Mouse (Mus musculus): ENCODE data around the gene Mamdc4.

Gene Mamdc4

DNA sequence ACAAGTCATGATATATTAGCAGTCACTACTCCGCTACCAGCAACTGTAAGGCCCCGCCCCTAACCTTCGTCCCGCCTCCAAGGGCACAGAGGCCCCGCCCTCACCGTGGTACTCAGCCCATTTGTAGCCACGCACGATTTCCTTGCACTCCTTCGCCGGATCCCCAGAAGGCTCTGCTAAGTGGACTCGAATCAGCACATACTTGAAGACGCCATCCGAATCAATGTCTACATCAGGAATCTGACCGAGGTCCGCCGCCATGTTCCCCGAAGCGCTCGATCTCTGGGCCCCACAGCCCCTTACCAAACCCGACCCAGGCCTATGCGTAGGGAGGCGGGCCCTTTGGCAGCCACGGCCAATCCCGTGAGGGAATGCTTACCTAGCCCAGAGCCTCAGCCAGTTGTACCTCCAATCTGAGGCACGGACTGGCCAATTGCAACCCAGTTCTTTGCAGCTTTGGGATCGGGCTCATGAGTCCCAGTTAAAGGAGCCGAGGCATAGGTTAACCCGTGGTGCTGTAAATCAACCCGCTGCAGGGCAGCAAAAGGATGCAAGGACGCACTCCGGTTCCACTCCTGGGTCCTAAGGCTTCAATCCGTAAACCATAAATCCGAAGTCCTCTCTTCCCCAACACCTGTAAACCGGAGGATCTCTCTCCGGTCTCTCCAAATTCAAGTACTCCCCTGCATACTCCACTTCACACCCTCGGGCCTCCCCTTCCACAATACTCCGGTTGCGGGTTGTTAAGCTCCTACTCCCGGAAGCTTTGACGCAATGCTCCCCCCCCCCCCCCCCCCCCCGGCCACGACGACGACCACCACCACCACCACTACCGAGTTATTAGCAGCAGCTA is at the start of gene Mamdc4, which contains the start of gene Phpt1:
Gene Mamdc4, minus strand, starts transcription at position 267 of the 853 bp plus-strand sequence.
Gene Phpt1, minus strand, starts transcription at position 646 of the 853 bp plus-strand sequence.
- peak; percentile 95 for DNase-seq (ENCODE audit: extremely low spot score)

- DNase-seq (ENCODE audit: extremely low spot score), result peak; percentile 78
Measured at GRCm38 (mm10) chr2:25621229-25622200, 46.9 kb upstream of the Mamdc4 start, which contains the start of gene Tmem141. Tmem141 (minus strand) TSS chr2:25622005.

GRCm38 (mm10) chr2:25620852-25621228 is 46.2 kb upstream of the Mamdc4 start:
- DNase-seq (ENCODE audit: extremely low spot score), result no peak

DNA sequence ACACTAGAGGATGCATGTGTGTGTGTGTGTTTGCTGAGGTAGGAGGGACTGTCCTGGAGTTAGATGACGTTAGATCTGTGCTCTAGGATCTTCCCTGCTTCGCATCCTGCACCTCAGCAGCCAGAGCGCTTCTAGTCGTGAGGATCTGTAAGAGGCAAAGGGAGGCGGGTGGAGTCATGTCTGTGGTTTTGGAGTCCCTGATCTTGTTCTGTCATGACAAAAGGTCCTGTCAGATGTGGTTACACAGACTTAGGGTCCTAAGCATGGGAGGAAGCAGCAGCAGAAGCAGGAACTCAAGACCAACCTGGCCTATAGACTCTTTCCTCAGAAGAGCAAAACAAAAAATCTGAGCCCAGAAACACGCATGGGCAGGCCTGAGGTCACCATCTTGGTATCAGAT is 45.7 kb upstream of the Mamdc4 start:
- no peak for DNase-seq (ENCODE audit: extremely low spot score)

- DNase-seq (ENCODE audit: extremely low spot score), result no peak
Measured at GRCm38 (mm10) chr2:25617578-25617977, 42.9 kb upstream of the Mamdc4 start, which contains the start of gene Ccdc183. Ccdc183 (minus strand) TSS chr2:25617678.

DNA sequence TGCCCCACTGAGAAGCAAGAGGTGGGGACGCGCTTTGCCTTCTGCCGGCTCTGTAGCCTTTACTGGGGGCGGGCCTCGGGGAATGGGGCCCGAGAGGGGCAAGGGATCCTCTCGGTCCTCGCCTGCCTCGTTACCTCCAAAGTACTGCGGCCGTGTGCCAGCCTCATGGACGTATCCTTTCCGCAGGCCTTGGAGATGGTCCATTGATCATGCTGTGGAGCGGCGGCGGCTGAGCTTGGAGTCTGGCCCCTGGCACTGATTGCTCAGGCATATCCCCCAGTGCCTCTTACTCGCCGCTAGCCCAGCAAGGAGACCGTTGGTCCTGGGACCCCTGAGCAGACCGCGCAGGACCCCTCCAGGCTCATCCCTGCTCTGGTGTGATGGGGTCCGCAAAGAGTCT is 41.8 kb upstream of the Mamdc4 start:
- DNase-seq (ENCODE audit: extremely low spot score), result no peak

DNA sequence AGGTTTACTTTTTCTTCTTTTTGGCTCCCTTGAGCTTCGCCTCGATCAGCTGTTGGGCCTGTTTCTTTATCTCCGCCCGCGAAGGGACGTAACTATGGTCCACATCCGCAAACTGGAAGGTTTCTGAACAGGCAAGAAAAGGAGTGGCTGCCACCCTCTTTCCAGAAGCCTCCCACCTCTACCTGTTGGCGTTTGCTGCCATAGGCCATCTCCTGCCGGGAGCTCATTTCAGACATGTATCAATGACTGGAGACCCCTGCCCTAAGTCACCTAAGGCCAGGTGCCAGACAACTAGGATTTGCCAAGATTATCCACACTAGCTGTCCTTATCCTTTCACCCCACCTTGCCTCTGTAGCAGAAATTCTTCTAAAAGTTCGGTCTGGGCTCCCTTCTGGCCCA is 34.0 kb upstream of the Mamdc4 start:
- no peak for DNase-seq (ENCODE audit: extremely low spot score)

GRCm38 (mm10) chr2:25607761-25608622 is 33.3 kb upstream of the Mamdc4 start, which contains the start of gene Rabl6:
Rabl6 (minus strand) TSS chr2:25608521.
- peak; percentile 90 for DNase-seq (ENCODE audit: extremely low spot score)

DNA sequence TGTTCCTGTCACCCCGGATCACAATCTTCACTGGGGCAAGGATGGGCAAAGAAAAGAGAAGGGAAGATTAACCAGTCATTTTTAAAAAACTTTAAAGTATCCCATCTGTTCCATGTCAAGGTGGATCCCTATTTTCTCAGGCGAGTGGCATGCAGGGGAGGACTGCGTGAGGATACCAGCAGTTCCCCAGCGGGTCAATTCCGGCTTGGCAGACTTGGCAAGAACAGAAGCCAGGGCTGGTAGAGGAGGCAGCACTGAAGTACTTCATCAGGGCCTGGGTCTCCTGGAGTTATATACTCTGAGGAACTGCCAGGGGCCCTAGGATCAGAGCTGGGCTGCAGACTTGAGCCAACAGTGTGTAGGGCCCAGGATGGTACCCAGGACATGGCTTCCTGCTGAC is 27.9 kb upstream of the Mamdc4 start:
- no peak for DNase-seq (ENCODE audit: extremely low spot score)

GRCm38 (mm10) chr2:25600037-25600436 is 25.4 kb upstream of the Mamdc4 start:
- DNase-seq (ENCODE audit: extremely low spot score), result no peak

GRCm38 (mm10) chr2:25598749-25599148 is 24.1 kb upstream of the Mamdc4 start:
- no peak for DNase-seq (ENCODE audit: extremely low spot score)

DNA sequence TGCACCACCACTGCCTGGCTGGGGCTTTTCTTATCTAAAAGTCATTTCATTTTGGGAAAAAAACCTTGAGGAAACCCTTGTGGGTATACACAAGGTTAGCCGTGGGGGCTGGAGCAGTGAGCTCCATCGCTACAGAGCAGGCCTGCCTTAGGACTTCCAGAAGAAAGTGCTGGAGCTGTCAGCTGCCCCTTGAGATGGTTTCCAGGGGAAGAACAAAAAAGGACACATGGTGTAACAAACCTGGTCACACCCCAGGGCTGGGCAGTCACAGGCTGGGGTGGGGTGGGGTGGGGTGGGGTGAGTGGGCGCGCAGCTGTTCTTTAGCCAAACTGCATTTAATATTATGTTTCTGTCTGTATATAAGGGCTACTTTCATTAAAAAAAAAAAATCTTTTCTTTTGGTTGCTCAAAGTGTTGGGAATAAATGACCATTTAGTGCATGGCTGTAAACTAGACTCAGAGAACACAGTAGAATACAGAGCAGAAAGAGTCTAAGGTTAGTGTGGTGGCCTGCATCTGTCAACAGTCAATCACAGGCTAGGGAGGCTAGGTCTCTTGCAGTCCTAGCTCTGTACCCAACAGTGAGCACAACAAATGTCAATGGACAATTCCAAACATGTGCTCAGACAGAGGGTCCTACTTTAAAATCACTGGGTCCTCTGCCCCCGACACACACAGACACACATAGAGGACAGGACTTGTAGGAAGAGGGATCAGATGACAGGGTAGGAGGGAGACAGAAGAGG is 22.3 kb upstream of the Mamdc4 start:
- DNase-seq (ENCODE audit: extremely low spot score), result no peak

- no peak for DNase-seq (ENCODE audit: extremely low spot score)
Measured at GRCm38 (mm10) chr2:25591863-25592262, 17.2 kb upstream of the Mamdc4 start.

GRCm38 (mm10) chr2:25588227-25588907 is 13.7 kb upstream of the Mamdc4 start:
- DNase-seq (ENCODE audit: extremely low spot score), result no peak

- no peak for DNase-seq (ENCODE audit: extremely low spot score)
Measured at GRCm38 (mm10) chr2:25587290-25587689, 12.6 kb upstream of the Mamdc4 start.

GRCm38 (mm10) chr2:25585601-25586000 is 11.0 kb upstream of the Mamdc4 start:
- no peak for DNase-seq (ENCODE audit: extremely low spot score)

GRCm38 (mm10) chr2:25584856-25585255 is 10.2 kb upstream of the Mamdc4 start:
- no peak for DNase-seq (ENCODE audit: extremely low spot score)

DNA sequence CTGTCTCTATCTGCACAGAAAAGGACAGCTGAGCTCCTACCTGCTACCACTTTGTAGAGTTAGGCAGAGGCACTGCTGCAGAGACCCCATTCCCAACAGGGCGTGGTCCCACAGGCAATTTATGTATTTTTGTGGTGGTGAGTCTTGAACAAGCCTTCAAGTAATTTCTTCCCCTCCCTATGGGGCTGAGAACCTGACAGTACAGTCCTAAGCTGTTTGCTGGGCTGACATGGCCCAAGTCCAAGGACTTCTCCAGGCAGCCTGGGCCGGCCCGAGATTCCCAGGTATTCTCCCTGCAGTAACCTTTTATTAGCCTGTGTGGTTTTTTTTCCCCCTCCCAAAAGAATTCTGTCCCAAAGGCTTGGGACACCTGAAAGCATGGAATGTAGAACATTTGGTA is 9.5 kb upstream of the Mamdc4 start:
- no peak for DNase-seq (ENCODE audit: extremely low spot score)

DNA sequence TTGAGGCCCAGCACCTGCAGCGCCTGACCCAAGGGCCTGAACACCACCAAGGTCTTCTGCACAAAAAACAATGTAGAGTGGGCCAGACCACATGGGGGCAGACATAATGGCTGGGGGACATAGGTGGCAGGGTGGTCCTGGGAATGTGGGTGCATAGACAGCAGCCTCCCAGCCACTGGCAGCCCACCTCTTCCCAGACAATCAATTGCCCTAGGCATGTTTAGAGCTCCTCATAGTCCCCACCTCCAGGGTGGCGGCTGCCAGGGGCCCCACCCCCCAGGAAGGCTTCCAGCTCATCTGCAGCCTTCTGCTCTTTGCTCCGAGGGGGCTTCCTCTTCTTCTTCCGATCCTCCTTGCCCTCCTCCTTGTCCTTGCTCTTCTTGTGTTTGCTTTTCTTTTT is 8.9 kb upstream of the Mamdc4 start:
- no peak for DNase-seq (ENCODE audit: extremely low spot score)

DNA sequence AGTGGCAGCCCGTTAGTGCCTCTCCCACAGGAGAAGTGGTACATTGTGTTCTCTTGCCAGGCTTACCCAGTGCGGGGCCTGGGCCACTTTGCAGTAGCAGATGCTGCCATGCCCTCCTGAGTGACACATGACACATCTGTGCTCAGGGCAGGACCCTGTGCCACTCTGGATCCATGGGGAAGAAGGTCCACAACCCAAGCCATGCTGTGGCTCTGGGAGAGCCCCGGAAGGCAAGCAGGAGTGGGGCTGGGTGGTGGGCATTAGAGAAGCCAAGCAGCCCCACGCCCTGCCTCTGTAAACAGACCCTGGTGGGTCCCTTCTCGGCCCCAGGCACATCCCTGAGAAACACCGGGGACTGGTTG is 8.5 kb upstream of the Mamdc4 start:
- DNase-seq (ENCODE audit: extremely low spot score), result no peak
